Mouse (Mus musculus): ENCODE results near the gene Ninl. TPM values are rescaled to one million over a fixed set of nuclear protein-coding genes. Genes with fewer than 3 reads are reported as not detected.

Ninl gene
- polyA plus RNA-seq, 1 experiment from 2014 or later, result 5.8 TPM

DNA sequence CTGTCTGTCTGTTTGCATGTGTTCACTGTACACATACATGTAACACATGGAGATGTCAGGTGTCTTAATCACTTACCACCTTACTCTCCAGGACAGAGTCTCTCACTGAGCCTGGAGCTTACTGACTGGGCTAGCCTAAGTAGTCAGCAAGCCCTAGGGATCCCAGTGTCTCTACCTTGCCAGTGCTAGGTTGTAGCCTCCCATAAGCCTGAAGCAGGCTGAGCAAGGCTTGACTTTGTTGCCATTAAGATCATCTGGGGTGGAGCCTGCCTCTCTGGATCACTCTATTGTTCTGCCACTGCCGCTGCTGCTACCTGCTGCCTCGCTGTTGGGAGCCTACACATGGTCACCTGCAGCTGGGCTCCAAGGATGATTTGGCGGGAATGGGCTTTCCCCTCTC, 66.5 kb downstream of the Ninl start:
- H3K4me3 ChIP-seq, result no peak overlapping the region
- no peak overlapping the region for H3K4me2 ChIP-seq
- no peak for ATAC-seq (ENCODE audit: extremely low read depth, insufficient number of reproducible peaks, low FRiP score, low TSS enrichment)
- H3K9ac ChIP-seq, result no peak overlapping the region
- no peaks in the 10 kb centered on the region for H3K27me3 ChIP-seq (replicated peaks)
- H3K4me1 ChIP-seq, result no peaks in the 10 kb centered on the region
- H3K9me3 ChIP-seq, result no peaks in the 10 kb centered on the region
- 92% methylated on average over 3 of the region's 3 CpGs for WGBS
- peaks cover 56% of the 10 kb centered on the region for H3K36me3 ChIP-seq
- H3K27ac ChIP-seq (replicated peaks), result no peak overlapping the region

DNA sequence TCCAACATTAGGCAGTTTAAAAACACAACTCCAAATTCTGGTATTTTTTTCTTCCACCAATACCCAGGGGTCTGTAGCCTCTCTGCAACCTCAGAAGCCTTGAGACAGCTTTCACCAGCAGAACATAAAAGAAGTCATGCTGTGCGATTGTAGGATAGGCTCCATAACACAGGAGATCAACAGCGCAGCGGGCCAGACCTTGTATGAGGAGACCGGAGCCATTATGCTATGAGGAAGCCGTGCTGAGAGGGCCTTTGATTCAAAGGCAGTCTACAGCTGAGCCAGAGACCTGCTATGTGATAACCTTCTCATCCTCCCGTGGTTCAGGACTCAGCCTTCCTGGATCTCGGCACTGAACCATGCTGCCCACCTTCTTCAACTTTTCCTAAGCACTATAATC, 67.3 kb downstream of the Ninl start:
- 86% methylated on average over 7 of the region's 7 CpGs for WGBS
- peaks cover 56% of the 10 kb centered on the region for H3K36me3 ChIP-seq
- H3K9ac ChIP-seq, result no peak overlapping the region

DNA sequence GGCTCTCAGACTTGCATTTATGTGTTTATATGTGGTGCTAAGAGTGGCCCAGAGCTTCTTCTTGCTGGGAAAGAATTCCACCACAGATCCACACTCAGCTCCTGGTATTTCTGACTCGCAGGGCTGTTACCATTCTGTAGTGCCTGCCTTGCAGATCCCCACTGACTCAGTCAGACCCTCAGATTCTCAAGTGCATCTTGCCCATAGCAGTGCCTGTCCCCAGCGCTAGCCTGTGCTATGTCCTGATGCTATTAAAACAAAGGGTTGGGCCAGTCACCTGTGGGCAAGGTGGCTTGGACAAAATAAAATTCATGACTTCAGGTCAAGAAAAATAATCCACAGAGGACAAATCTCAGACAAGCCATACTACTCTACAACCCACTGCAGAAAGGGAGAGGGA, 70.0 kb downstream of the Ninl start:
- no peaks in the 10 kb centered on the region for H3K9me3 ChIP-seq
- no peak overlapping the region for H3K9ac ChIP-seq
- 0 out of 2 replicates have a peak, but pooled peaks cover 3% of the 10 kb centered on the region for H3K4me1 ChIP-seq
- H3K4me2 ChIP-seq, result no peak overlapping the region
- H3K36me3 ChIP-seq, result peaks cover 58% of the 10 kb centered on the region
- 93% methylated on average over 2 of the region's 2 CpGs for WGBS
- ATAC-seq (ENCODE audit: extremely low read depth, insufficient number of reproducible peaks, low FRiP score, low TSS enrichment), result no peak
- H3K27ac ChIP-seq (replicated peaks), result no peak overlapping the region
- no peaks in the 10 kb centered on the region for H3K27me3 ChIP-seq (replicated peaks)
- no peak overlapping the region for H3K4me3 ChIP-seq

More for the DNA sequence above, 67.3 kb downstream of the Ninl start:
- no peak for ATAC-seq (ENCODE audit: extremely low read depth, insufficient number of reproducible peaks, low FRiP score, low TSS enrichment)
- Histone ChIP-seq H3K27me3 (replicated peaks) (no peaks in the 10 kb centered on the region), H3K4me1 (0 out of 2 replicates have a peak, but pooled peaks cover 3% of the 10 kb centered on the region), H3K4me2 (no peak overlapping the region), H3K9me3 (no peaks in the 10 kb centered on the region), H3K27ac (replicated peaks) (no peak overlapping the region), H3K4me3 (no peak overlapping the region)

DNA sequence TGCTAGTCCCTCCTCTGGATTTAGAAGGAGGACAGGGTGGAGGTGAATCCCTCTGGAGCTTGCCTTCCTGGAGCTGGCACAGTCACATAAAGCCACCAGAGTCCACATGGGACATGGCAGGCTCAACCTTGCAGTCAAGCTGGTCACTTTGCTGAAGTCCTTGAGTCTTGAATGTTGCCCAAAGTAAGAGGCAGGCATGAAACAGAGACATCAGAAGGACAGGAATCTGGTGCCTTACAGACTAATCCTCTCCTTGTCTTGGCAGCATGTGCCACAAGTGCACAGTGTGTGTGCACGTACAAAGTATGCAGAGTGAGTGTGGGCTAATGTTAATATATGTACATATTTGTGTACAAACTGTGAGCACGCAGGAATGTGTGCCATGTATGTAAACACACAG, 71.7 kb downstream of the Ninl start:
- 0 out of 2 replicates have a peak, but pooled peaks cover 3% of the 10 kb centered on the region for H3K4me1 ChIP-seq
- H3K27me3 ChIP-seq (replicated peaks), result no peaks in the 10 kb centered on the region
- no peak overlapping the region for H3K4me3 ChIP-seq
- no peak overlapping the region for H3K9ac ChIP-seq
- no peak overlapping the region for H3K4me2 ChIP-seq
- WGBS, result 91% methylated on average over 2 of the region's 2 CpGs
- peaks cover 51% of the 10 kb centered on the region for H3K36me3 ChIP-seq
- H3K9me3 ChIP-seq, result no peaks in the 10 kb centered on the region
- no peak for ATAC-seq (ENCODE audit: extremely low read depth, insufficient number of reproducible peaks, low FRiP score, low TSS enrichment)
- no peak overlapping the region for H3K27ac ChIP-seq (replicated peaks)

DNA sequence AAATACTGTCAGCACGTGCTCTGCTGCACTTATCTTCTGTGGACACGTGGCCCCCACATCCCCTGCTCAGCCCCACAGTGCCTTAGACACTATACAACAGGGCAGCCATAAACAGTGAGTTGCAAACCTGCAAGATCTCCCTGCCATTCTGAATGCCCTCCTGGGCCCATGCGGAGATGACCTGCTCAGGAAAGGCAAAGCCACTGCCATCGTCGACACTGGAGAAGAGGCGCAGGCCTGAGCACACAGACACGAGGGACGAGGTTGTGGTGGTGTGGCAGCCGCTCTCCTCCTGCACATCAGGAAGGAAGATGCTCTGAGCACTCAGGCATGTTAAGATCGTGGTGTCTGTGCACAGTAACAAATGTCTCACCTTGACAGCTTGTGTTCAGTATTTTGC, 73.2 kb downstream of the Ninl start:
- ATAC-seq (ENCODE audit: extremely low read depth, insufficient number of reproducible peaks, low FRiP score, low TSS enrichment), result no peak
- no peak overlapping the region for H3K9ac ChIP-seq
- no peak overlapping the region for H3K27ac ChIP-seq (replicated peaks)
- H3K36me3 ChIP-seq, result peaks cover 54% of the 10 kb centered on the region
- H3K4me3 ChIP-seq, result no peak overlapping the region
- 0 out of 2 replicates have a peak, but pooled peaks cover 3% of the 10 kb centered on the region for H3K4me1 ChIP-seq
- H3K9me3 ChIP-seq, result no peaks in the 10 kb centered on the region
- WGBS, result 84% methylated on average over 10 of the region's 10 CpGs
- H3K4me2 ChIP-seq, result no peak overlapping the region
- no peaks in the 10 kb centered on the region for H3K27me3 ChIP-seq (replicated peaks)

DNA sequence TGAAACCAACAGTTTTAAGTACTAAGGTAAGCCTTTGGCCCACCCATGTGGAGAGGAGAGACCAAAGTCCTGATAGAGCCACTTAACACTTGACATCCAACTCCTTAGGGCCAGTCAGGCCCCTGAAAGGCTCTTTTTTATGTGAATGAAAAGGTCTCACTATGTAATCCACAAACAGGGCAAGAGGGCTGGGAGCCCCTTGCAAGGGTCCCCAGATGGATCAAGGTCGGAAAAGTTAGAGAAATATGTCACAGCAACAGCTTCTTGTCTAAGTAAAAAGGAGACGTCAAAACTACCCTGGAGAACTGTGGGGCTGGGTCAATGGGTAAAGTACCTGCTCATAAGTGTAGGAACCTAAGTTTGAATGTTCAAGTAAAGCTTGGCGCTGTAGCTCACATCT, 74.5 kb downstream of the Ninl start:
- H3K4me1 ChIP-seq, result 0 out of 2 replicates have a peak, but pooled peaks cover 8% of the 10 kb centered on the region
- no peak overlapping the region for H3K4me3 ChIP-seq
- 85% methylated on average over 3 of the region's 3 CpGs for WGBS
- ATAC-seq (ENCODE audit: extremely low read depth, insufficient number of reproducible peaks, low FRiP score, low TSS enrichment), result no peak
- H3K27me3 ChIP-seq (replicated peaks), result no peaks in the 10 kb centered on the region
- peaks cover 52% of the 10 kb centered on the region for H3K36me3 ChIP-seq
- no peak overlapping the region for H3K27ac ChIP-seq (replicated peaks)
- no peaks in the 10 kb centered on the region for H3K9me3 ChIP-seq
- H3K9ac ChIP-seq, result no peak overlapping the region
- H3K4me2 ChIP-seq, result no peak overlapping the region

DNA sequence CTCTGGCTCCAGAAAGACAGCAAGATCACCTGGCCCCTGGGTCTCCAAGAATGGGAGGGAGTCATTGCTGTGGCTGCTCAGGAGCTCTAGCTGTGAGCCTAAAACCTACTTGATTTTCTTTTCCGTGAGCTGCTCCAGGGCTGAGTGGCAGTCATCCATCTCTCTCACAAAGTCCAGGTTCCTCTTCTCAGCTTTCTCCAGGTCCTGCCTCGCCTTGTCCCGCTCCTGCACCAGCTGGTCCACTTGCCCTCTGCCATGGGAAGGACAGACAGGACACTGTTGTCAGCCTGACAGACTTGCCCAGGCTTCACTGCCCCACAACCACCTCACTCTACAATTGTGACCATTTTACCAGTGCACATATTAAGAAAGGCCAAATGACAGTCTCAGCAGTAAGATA, 75.9 kb downstream of the Ninl start:
- 0 out of 2 replicates have a peak, but pooled peaks cover 11% of the 10 kb centered on the region for H3K4me1 ChIP-seq
- H3K9ac ChIP-seq, result no peak overlapping the region
- no peak overlapping the region for H3K27ac ChIP-seq (replicated peaks)
- ATAC-seq (ENCODE audit: extremely low read depth, insufficient number of reproducible peaks, low FRiP score, low TSS enrichment), result no peak
- no peaks in the 10 kb centered on the region for H3K9me3 ChIP-seq
- peaks cover 56% of the 10 kb centered on the region for H3K36me3 ChIP-seq
- no peaks in the 10 kb centered on the region for H3K27me3 ChIP-seq (replicated peaks)
- 88% methylated on average over 3 of the region's 3 CpGs for WGBS
- no peak overlapping the region for H3K4me2 ChIP-seq
- no peak overlapping the region for H3K4me3 ChIP-seq

DNA sequence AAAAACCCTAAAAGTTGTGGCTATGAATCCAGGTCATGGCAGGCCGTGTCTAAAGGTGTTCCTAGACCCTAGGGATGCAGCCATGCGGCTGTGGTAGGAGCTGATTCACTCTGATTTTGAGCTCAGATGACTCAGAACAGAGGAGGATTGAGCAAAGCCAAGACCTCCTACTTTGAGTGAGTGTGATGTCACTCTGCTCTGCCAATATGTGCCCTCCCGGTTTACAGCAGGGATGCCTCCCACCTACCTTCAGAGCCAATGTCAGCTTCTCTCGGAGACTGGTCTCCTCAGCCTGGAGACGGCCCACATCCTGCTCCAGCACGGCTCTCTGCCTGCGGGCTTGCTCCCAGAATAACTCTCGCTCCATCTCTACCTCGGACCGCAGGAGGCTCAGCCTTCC, 79.7 kb downstream of the Ninl start:
- Histone ChIP-seq H3K27ac (replicated peaks) (no peak overlapping the region), H3K4me3 (no peak overlapping the region), H3K9me3 (no peaks in the 10 kb centered on the region), H3K4me2 (no peak overlapping the region), H3K4me1 (0 out of 2 replicates have a peak, but pooled peaks cover 7% of the 10 kb centered on the region), H3K36me3 (peaks cover 62% of the 10 kb centered on the region), H3K9ac (no peak overlapping the region), H3K27me3 (replicated peaks) (no peaks in the 10 kb centered on the region)
- ATAC-seq (ENCODE audit: extremely low read depth, insufficient number of reproducible peaks, low FRiP score, low TSS enrichment), result no peak
- WGBS, result 77% methylated on average over 10 of the region's 10 CpGs

DNA sequence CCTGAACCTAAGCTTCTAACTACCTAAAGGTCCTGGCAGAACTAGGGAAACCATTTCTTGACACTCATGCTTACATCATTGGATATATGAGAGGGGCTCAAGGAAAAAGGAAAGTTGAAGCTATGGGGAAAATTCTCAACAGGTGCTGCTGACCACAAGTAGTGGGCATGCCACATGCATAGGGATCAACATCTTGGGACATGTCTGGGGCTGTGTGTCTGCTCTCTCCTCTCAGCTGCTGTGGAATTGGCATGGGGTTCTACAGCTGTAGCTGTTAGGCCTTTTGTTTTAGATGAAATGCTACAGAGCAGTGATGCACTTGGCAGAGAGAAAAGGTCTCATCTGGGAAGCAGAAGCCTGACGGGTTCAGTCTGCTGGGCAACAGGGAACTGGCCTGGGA, 83.3 kb downstream of the Ninl start:
- Histone ChIP-seq H3K36me3 (peaks cover 70% of the 10 kb centered on the region), H3K27me3 (replicated peaks) (no peaks in the 10 kb centered on the region)

DNA sequence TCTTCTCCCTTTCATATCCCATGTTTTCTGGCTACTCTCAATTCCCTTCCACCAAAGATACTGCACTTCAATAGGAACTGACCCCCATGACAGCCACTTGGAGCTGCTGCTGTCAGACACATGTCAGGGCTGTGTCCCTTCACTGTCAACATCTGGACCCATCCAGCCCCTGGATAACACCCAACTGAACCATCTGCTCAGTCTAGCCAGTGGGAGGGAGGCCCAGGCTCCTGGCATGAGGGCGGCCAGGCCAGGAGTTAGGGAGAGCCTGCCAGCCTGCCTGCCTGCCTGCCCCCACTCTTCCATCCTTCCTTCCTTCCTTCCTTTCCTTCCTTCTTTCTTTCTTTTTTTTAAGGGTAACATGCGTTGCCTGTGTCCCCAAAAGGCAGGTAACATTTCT, 88.0 kb downstream of the Ninl start:
- 80% methylated on average over 2 of the region's 2 CpGs for whole genome bisulfite sequencing
- no peak overlapping the region for H3K9ac ChIP-seq
- no peaks in the 10 kb centered on the region for H3K9me3 ChIP-seq
- ATAC-seq (ENCODE audit: extremely low read depth, insufficient number of reproducible peaks, low FRiP score, low TSS enrichment), result no peak
- no peaks in the 10 kb centered on the region for H3K4me1 ChIP-seq
- H3K27ac ChIP-seq (replicated peaks), result no peak overlapping the region
- H3K27me3 ChIP-seq (replicated peaks), result no peaks in the 10 kb centered on the region
- no peak overlapping the region for H3K4me2 ChIP-seq
- H3K4me3 ChIP-seq, result no peak overlapping the region
- peaks cover 70% of the 10 kb centered on the region for H3K36me3 ChIP-seq

More for the DNA sequence above, 83.3 kb downstream of the Ninl start:
- Histone ChIP-seq H3K4me2 (no peak overlapping the region), H3K9me3 (no peaks in the 10 kb centered on the region), H3K4me3 (no peak overlapping the region), H3K4me1 (0 out of 2 replicates have a peak, but pooled peaks cover 7% of the 10 kb centered on the region), H3K9ac (no peak overlapping the region), H3K27ac (replicated peaks) (no peak overlapping the region)
- WGBS, result 53% methylated on average over 1 of the region's 1 CpGs
- ATAC-seq (ENCODE audit: extremely low read depth, insufficient number of reproducible peaks, low FRiP score, low TSS enrichment), result no peak

DNA sequence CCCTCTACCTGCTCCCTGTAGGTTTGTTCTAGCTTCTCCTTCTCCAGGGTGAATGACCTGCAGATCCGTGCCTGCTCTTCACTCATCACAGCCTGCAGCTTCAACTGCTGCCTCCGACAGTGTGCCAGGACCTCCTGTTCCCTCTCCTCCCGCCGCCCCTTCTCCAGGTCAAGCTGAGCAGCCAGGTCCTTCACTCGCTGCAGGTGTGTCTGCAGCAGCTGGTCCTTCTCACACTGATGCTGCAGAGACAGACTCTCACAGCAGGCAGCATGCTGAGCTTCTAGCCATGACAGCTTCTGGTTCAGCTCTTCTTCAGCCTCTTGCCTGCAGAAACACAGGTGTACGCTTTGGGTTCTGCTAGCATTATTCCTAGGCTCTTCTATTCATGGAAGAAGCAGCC, 89.1 kb downstream of the Ninl start:
- no peak overlapping the region for H3K9ac ChIP-seq
- 85% methylated on average over 6 of the region's 6 CpGs for WGBS

DNA sequence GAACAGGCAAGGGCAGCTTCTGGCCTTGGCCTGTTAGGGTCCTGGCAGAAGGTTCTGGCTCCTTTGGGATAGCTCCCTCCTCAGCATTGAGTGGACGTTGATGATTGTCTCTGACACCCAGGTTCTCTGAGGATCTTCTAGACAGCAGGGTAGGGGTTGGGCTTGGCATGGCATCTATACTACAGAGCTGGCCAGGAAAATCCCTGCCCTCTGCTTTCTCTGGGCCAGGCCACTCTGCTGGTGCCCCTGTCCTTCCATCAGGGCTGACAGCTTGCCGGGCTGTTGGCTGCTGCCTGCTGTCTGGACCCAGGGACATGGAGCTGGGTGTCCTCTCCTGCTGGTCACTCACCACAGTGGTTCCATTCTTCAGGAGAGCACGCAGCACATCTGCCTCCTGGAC, 89.5 kb downstream of the Ninl start:
- Histone ChIP-seq H3K4me3 (no peak overlapping the region), H3K9ac (no peak overlapping the region), H3K4me2 (no peak overlapping the region), H3K27ac (replicated peaks) (no peak overlapping the region), H3K27me3 (replicated peaks) (no peaks in the 10 kb centered on the region), H3K4me1 (no peaks in the 10 kb centered on the region), H3K36me3 (peaks cover 60% of the 10 kb centered on the region), H3K9me3 (no peaks in the 10 kb centered on the region)
- WGBS, result 87% methylated on average over 3 of the region's 3 CpGs
- ATAC-seq (ENCODE audit: extremely low read depth, insufficient number of reproducible peaks, low FRiP score, low TSS enrichment), result no peak

More for the DNA sequence above, 89.1 kb downstream of the Ninl start:
- ATAC-seq (ENCODE audit: extremely low read depth, insufficient number of reproducible peaks, low FRiP score, low TSS enrichment), result no peak
- Histone ChIP-seq H3K4me3 (no peak overlapping the region), H3K4me2 (no peak overlapping the region), H3K4me1 (no peaks in the 10 kb centered on the region), H3K36me3 (peaks cover 58% of the 10 kb centered on the region), H3K27ac (replicated peaks) (no peak overlapping the region), H3K9me3 (no peaks in the 10 kb centered on the region), H3K27me3 (replicated peaks) (no peaks in the 10 kb centered on the region)
